Mouse (Mus musculus) bone marrow, adult 2 months (tissue): ENCODE measurements around the gene Calu.

Experiments
- CTCF ChIP-seq: fragments of 200-500 bp; IDR thresholded peaks from 2 replicates; pipeline ENCODE4 v1.5.1; 2011; ENCODE audit warnings: low read length, control low read depth; ENCODE audit not compliant: control insufficient read depth, insufficient read depth
- POLR2A ChIP-seq: fragments of 200-500 bp; IDR thresholded peaks from 2 replicates; pipeline ENCODE4 v1.6.1; 2011; ENCODE audit warnings: low read depth, mild to moderate bottlenecking, control low read depth, low read length, borderline replicate concordance; ENCODE audit not compliant: control insufficient read depth

DNA sequence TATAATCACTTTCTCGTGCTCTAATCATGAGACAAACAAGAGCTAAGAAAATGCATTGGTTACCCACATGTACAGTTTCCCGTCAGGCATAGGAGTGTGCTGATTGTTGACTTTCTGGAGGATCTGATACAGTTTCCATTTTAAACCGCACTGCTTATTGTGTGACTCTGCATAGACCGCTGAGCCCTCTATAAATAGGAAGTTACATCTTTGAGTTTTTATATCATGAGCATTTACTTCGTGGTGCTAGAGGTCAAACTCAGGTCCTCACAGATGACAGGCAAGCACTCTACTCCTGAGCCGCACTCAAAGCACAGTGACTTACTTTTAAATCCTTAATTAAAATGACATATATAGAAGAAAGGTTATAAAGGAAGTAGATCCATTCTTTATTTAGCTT lies 12.3 kb downstream of the Calu start:
- TF ChIP-seq CTCF (no peak), POLR2A (no peak)
